Mouse (Mus musculus): ENCODE measurements around the gene Atp5j2.
A peak's percentile ranks its signal among the peaks of the same experiment; 100 is the strongest.

Gene Atp5j2

DNA sequence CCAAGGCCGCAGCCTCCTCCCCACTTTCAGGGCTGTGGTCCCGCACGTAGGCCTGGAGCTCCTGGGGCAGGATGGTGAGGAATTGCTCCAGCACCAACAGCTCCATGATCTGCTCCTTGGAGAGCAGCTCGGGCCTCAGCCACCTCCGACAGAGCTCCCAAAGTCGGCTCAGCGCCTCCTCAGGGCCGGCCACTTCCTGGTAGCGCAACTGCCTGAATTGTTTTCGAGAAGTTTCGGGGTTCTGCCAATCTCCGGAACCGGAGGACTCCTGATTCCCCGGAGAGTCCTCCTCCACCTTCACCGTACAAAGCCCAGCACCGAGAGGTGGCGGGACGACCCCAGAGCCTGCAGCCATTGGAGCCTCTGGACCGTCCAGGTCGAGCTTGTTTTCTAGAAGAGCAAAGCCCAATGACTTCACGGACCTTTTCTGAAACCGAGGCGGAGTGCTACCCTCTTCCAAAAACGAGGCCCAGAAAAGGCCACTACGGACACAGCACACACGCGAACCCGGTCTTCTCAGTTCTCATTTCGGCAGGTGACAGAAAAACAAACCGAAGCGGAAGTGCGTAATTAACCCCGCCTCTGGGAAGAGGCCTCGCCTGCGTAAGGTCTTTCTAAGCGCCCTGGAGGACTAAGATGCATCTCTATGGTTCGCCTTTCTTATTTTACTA lies 9.6 kb upstream of the Atp5j2 start, which contains the start of gene Zkscan14:
Gene Zkscan14, minus strand, starts transcription at position 548 of the 671 bp plus-strand sequence.
- peak; percentile 95 for DNase-seq (ENCODE audit: low read depth)

- peak; percentile 60 for DNase-seq (ENCODE audit: low read depth)
Observed at GRCm38 (mm10) chr5:145200387-145200786, 8.5 kb upstream of the Atp5j2 start.

- peak; percentile 92 for DNase-seq (ENCODE audit: low read depth)
Observed at GRCm38 (mm10) chr5:145190875-145191798, 725 bp downstream of the Atp5j2 start.

GRCm38 (mm10) chr5:145190373-145190772 lies 1.5 kb downstream of the Atp5j2 start:
- DNase-seq (ENCODE audit: low read depth): no peak

DNA sequence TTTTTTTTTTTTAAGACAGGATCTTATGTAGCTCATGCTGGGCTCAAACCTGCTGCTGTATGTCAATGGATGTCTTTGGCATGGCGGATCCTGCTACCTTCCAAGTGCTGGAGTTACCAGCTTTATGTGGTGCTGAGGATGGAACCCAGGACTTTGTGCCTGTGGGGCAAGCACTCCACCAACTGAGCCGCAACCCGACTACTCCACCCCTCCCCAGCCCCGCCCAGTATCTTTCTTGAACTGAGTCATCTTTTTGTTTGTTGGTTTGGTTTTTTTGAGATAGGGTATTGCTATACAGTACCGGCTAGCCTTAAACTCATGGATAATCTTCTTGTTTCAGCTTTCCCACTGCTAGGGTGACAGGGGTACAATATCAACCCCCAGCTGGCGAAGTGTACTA lies 2.4 kb downstream of the Atp5j2 start:
- DNase-seq (ENCODE audit: low read depth): peak; percentile 18

DNA sequence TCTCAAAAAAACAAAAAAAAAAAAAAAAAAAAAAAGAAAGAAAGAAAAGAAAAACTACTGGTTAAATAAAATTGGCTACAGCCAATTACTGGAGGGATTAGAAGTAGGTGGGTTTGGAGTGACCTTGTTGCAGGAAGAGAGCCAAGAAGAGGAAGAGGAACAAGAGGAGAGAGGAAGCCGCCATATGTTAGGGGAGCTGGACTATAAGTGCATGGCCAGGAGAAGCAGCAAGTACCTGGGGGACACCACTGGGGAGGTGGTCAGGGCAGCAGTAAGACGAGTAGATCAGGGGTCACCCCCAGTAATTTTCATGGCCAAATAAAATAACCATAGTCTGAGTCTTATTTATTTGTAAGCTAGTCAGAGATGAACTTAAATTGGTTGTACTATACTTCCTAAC lies 6.6 kb downstream of the Atp5j2 start:
- DNase-seq (ENCODE audit: low read depth): no peak

- no peak for DNase-seq (ENCODE audit: low read depth)
Observed at GRCm38 (mm10) chr5:145178461-145178980, 13.3 kb downstream of the Atp5j2 start.

DNA sequence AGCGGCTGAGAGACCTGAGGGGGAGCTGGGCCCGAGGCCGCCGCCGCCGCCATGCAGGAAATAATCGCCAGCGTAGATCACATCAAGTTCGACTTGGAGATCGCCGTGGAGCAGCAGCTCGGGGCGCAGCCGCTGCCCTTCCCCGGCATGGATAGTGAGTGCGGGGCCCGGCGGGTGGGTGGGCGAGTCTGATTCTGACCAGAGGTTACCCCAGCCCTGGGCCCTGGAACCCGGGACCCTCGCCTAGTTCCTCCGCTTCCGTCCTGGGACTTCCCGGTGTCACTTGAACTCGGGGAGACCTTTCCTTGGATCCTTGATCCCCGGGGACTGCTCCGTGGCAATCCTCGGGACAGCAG lies 24.6 kb downstream of the Atp5j2 start:
- no peak for DNase-seq (ENCODE audit: low read depth)

GRCm38 (mm10) chr5:145166536-145167305 lies 25.1 kb downstream of the Atp5j2 start, which contains the start of the genes Ptcd1 and Cpsf4:
Gene Ptcd1, minus strand, starts transcription at chr5:145167108.
Gene Cpsf4, plus strand, starts transcription at chr5:145167213.
- peak; percentile 98 for DNase-seq (ENCODE audit: low read depth)

- no peak for DNase-seq (ENCODE audit: low read depth)
Observed at GRCm38 (mm10) chr5:145165184-145165583, 26.7 kb downstream of the Atp5j2 start.

- no peak for DNase-seq (ENCODE audit: low read depth)
Observed at GRCm38 (mm10) chr5:145164710-145165109, 27.2 kb downstream of the Atp5j2 start.

- DNase-seq (ENCODE audit: low read depth): no peak
Observed at GRCm38 (mm10) chr5:145161361-145161760, 30.5 kb downstream of the Atp5j2 start.

DNA sequence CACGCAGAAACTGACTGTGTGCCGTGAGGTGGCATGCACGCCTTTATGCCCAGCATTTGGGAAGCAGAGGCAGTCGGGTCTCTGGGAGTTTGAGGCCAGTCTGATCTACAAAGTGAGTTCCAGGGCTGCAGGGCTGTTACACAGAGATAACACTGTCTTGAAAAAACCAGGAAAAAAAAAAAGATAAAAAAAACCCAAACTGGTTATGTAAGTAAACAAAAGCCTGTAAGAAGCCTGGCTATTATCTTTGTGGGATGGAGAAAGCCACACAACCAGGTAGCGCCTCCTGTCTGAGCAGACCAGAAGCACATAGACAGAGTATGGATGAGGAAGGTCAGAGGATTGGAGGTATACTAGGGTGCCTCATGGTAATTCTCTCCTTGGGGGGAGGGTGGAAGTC lies 39.2 kb downstream of the Atp5j2 start:
- DNase-seq (ENCODE audit: low read depth): no peak

DNA sequence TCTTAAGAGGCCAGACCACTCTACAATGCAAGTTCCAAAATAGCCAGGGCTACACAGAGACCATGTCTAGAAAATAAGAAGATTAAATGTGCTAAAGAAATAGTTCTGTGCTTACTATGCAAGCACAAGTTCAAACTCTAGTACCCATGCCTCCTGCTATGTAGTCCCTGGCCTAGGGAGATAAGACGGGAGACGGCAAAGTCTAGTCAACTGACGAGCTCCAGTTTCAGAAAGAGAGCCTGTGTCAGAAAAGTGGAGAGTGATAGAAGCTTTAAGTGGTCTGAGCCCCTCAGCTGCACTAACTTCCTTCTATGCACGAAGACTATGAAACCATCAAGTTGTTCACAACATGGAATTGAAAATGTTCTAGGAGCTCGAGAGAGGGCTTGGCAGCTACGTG lies 42.6 kb downstream of the Atp5j2 start:
- DNase-seq (ENCODE audit: low read depth): no peak

GRCm38 (mm10) chr5:145147748-145148147 lies 44.1 kb downstream of the Atp5j2 start:
- DNase-seq (ENCODE audit: low read depth): no peak

DNA sequence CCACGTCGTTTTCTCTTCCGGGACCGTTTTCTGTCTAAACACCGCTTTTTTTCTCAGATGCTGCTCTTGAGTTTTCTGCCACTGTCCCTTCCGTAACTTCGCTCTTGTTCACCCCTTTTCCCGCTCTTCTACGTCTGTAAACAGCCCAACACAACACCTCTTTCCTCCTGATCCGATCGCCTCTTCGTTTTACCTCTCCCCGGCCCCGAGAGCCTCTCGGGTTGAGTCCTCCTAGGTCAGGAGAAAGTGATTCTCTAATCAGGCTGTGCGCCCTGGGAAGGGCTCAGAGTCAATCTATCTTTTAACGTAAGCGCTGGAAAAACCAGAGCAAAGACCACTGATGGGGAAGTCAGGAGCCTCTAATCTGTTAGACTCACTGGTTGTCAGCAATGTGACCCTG lies 51.3 kb downstream of the Atp5j2 start:
- no peak for DNase-seq (ENCODE audit: low read depth)

- DNase-seq (ENCODE audit: low read depth): peak; percentile 95
Observed at GRCm38 (mm10) chr5:145139571-145140519, 52.0 kb downstream of the Atp5j2 start, which contains the start of the genes Pdap1 and Bud31. Gene Pdap1, minus strand, starts transcription at chr5:145140238. Gene Bud31, plus strand, starts transcription at chr5:145140362.

DNA sequence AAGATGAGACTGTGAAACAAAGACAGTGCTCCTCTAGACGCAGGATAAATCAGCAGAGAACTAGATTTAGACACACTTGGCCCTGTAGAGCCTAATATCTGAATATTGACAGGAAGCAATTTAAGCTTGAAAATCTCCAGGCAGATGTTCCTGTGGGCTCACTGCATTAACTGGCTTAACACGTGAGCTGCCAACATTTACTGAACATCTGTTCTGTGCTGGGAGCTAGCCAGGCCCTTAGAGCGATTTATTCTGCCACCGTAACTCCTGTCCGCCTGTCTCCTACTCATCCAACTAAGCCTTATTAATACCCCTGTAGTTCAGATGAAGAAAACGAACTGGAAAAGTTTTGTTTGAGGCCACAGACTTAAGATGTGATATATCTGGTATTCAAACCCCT lies 53.0 kb downstream of the Atp5j2 start:
- DNase-seq (ENCODE audit: low read depth): peak; percentile 46
